Mouse (Mus musculus) sigmoid colon, adult 10 weeks (tissue): ENCODE data around the gene Pgk2. TPM values are rescaled to one million over a fixed set of nuclear protein-coding genes. Genes with fewer than 3 reads are reported as not detected.

Experiments
- polyA plus RNA-seq: library from polyadenylated mRNA; stranded (reverse); fragments of 350-450 nt; fragmentation: Illumina TruSeq; extraction: RNeasy Lipid Tissue Mini Kit (QIAGEN cat#74804); gene quantifications from one replicate; pipeline ENCODE4 v1.2.3, GENCODE M21; 2014; ENCODE audit warnings: low read depth, low replicate concordance

Gene Pgk2
- not detected for polyA plus RNA-seq

GRCm38 (mm10) chr17:40208540-40208939 is at the start of gene Pgk2:
TSS of gene Pgk2 (minus strand) at chr17:40208640.

DNA sequence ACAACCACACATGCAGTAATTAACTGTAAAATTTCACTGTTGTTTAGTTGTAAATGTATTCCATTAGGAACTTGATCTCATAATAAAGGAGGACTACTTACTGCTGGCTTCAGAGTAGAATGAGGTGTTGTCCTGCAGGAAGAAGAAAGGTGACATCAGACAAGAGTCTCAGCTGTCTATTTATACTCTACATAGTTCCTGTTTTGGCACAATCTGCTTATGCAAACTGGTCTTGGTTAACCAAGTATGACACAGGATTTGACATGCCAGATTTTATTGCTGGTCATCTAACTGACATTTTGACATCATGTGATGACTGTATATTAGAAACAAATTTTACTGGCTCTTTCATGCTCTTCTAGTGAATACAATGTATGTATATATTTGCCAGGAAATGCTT is 33.7 kb upstream of the Pgk2 start, which contains the start of gene Crisp3:
Gene Crisp3 (minus strand): TSS at position 154 of the 400 bp plus-strand sequence.

Other genes with a start within 250 kb of the Pgk2 start
- gene AC192777.2, start 113.2 kb downstream of the Pgk2 start, polyA plus RNA-seq, result not detected
- gene Crisp3, start 33.6 kb upstream of the Pgk2 start, polyA plus RNA-seq, result 12.5 TPM
- gene Crisp1, start 110.6 kb upstream of the Pgk2 start, polyA plus RNA-seq, result 3.1 TPM